Mouse (Mus musculus) 416B (cell line): ENCODE measurements at regions not wholly inside any gene's neighbourhood (a gene's known extent, or its start where the extent isn't known, plus 50 kb on each side); places are given as distances from the start of the nearest gene placed in this dataset.
"Not testable (repeated sequence)": the region's sequence is repeated elsewhere in the genome, so short reads cannot be mapped to it uniquely, and the experiment has no call there.

Experiments
- DNase-seq: peaks from one replicate; pipeline ENCODE4 v3.0.0; 2011; ENCODE audit warnings: low read depth

DNA sequence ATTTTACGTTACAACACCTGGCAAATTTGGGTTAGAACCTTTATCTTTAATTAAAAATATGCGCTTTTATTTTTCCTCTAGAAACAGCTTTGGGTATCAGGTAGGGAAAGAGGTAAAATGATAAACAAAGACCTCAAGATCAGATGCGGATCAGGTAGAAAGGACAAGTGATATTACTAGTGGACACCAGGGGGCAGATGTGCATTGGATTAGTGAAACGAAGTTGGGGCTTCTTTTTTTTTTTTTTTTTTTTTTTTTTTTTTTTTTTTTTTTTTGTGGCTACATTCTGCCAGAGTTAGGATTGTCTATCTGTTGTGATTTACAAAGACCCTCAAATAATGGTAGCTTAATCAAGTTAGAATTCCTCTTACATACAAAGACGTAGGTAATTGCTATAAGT is 153.8 kb downstream of the Cd109 start:
- DNase-seq: peak; percentile 44

DNA sequence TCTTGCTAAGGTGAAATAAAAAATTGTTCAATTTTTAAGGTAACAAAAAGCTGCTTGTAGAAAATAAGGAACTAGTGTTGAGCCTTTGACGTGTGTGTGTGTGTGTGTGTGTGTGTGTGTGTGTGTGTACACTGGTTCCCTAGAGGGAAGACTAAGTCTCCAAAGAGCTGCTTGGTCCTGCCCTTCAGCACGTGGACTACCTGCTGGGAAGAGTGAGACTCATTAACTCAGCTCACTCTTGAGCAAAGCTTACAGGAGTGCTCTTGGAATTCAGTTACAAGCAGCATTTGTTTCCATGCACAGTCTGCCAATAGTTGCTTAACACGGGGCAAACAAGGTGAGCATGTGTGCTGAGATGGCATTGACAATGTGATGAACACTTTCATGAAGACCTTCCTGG is 158.6 kb downstream of the Cd109 start:
- DNase-seq: peak; percentile 6

DNA sequence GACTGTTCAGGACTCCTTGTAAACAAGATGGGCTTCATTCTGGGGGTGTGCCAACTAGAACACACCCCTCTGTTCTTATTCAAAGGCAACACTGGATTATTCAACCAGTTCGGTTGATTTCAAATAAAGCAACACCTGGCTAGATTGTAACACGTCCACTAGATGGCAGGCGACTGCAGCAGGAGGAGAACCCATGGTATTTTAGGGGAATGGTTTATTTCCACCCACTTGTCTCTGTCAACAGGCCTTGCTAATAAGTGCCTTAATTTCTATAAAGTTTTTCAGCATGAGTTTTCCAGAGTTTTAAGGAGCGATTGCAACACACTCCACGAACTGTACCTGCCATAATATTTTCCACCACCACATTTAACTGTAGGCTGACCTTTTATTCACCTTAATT is 160.1 kb downstream of the Cd109 start:
- DNase-seq: peak; percentile 57

DNA sequence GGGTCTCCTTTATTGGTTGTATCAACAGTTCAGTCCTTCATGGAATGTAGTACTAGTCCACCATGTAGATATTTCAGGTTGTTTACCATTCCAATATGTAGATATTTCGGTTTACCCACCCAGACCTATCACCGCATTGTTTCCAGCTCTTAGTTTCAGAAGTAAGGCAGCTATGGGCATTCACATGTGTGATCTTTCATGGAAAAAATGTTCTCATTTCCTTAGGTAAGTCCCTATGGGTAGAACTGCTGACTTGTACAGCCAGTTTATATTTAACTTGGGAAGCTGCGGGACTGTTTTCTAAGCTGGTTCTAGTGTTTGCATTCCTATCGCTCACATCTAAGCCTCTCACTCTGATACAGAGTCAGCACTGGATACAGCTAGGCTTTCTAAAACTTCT is 165.2 kb downstream of the Cd109 start:
- no peak for DNase-seq

- peak; percentile 5 for DNase-seq
Measured at GRCm38 (mm10) chr9:78782297-78782696, 167.0 kb downstream of the Cd109 start.

DNA sequence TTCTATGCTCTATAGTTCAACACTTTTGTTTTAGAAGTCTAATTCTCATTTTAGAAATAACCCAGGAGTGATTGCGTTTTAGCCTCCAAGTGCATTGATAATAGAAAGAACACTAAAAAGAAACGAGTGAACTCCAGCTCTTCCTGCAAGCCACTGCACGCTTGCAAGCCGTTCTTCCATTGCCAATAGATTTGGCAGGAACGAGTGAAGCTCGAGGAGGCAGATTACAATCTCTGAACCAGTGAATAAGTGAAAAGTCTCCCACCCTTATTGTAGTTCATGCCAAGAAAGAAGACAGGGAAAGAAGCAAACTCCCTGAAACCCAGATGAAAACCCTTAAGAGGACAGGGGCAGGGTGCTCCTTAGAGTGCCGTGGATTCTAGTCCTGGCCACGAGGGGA is 167.5 kb downstream of the Cd109 start:
- DNase-seq: no peak

DNA sequence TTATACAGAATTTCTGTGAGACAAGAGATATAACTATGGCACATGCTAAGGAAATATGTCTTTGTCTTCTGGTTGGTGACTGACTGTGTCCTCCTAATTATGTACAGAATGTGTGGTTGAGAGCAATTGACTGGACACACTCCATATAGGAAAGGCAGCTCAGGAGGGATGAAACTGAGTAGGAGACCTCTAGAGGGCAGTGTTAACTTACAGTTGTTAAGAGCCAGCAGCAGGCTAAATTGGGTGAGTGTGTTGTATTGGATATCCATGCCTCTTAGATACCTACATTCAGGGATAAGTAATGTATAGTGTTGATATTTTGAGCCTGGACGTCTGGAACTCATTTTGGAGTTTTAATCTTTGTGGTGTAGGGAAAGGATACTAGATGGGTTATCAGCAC is 172.5 kb downstream of the Cd109 start:
- peak; percentile 60 for DNase-seq

DNA sequence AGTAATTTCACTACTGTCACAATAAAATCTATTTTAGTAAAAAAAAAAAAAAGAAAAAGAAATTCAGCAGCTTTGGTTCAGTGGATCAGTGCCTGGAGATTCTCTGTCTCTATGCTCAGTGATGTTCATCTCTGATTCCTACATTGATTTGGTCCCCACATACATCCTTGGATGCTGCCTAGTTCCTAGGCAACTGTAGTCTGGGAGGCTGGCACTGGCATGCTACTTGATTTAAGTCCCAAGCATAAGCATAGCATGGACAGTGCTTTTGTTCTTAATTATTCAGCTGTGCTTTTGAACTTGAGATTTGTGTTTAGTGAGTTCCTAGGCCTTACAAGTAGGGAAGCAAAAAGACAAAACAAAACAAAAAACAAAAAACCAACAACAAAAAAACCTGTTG is 174.4 kb downstream of the Cd109 start:
- no peak for DNase-seq

- DNase-seq: no peak
Measured at GRCm38 (mm10) chr9:78790155-78790554, 174.8 kb downstream of the Cd109 start.

GRCm38 (mm10) chr9:78795801-78796200 is 180.5 kb downstream of the Cd109 start:
- DNase-seq: no peak

DNA sequence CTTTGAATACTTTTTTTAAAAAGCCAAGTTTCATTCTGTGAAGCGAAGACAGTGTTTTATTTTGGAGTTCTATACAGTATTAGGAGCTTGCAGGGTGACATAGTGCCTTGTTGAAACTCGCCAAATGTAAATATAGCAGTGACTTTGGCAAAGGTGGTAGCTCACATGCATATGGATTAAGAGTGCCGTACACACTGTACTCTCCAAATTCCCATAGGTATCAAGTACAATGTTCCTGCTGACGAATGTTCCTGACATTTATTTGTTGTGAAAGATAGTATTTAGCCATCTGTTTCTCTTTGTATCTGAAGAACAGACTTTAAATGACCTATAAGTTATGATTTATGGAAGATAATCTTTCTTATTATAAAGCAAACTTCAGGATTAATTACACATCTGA is 201.9 kb downstream of the Cd109 start:
- no peak for DNase-seq

DNA sequence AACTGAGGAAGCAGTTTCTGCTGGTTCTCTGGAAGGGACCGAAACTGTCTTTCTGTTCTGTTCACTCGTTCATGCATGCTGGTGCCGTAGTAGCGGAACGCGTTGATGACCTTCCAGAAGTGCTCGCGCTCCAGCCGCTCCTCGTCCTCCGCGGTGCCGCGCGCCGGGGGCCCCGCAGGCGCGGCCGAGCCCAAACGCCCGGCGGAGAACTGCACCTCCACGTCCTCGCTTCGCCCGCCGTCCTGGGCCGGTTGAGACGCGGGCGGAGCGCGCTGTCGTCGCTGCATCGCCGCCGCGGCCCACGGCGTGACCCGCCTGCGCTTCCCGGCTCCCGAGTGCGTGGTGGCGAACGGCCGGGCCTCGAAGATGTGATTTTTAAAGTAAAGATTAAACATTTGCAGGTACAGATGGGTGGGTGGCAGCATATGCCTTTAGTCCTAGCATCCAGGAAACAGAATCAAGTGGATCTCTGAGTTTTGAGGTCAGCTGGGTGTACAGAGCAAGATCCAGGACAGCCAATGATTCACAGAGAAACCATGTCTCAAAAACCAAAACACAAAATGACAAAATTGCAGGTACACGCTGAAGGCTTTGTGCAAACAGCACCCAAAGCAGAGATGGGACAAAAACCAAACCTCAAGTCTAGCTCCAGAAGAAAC is 206.3 kb downstream of the Cd109 start:
- DNase-seq: not testable (repeated sequence)

- no peak for DNase-seq
Measured at GRCm38 (mm10) chr9:78844969-78845683, 229.8 kb downstream of the Cd109 start.

DNA sequence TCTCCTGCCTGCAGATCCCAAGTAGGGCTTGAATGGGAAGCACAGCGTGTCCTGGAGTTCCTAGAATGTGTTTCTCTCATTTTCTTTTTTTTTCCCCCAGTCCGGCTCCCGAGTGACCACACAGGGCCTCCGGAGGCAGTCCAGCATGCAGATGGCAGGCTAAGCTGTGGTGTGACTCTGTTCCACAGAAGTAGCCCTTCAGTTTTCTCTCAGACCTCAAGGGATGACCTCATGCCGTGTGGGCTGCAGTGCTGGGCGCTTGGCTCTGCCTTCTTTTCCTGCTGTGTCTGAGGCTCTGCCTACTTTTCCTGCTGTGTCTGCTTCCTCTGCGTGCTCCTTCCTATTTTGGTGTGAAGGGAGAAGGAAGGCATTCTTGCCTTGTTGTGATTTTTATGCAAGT is 230.8 kb downstream of the Cd109 start:
- no peak for DNase-seq

DNA sequence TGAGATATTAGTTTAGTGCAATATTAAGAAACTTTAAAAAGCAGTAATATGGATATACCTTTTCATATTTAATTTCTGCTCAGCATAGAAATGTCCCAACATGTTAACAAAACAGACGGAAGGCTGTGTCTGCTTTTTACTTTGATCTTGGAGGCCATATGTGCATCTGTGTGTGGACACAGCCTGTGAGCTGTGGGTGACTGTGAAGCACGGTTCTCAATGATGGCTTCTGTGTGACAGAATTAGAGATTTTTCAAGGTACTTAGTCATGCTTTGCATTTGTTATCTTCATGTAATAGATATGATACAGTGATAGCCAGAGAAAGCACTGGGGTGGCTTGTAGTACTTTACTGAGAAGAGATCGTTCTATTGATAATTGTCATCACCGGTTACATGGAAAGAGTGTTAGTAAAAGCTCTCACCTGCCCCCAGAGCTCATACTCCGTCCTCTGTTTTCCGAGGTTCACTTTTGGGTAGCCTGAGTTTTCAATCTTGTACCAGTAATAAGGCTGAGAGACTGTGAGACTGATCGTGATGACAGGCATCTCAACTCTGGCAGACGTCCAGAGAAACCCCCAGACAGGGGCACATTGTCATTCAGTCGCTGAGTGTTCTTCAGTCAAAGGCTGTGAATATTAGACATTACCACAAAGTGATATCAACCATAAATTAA is 232.7 kb downstream of the Cd109 start:
- DNase-seq: no peak

GRCm38 (mm10) chr9:78848564-78848893 is 233.2 kb downstream of the Cd109 start:
- not testable (repeated sequence) for DNase-seq

DNA sequence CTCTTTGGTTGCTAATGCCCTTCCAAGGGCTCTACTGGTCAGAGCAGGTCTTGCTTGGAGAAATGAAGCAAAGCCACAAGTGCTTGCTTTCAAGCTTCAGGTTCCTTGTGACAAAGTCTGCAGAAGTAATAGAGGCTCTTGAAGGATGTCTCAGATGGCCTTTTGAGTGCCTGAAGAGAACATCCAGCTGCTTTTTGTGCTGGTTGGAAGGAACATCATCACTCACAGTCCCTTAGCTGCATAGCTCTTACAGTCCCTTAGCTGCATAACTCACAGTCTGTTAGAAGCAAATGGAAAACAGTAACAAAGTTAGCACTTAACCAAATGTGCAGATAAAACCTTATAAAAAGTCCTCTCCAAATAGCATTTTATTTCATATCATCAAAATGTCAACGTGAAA is 241.6 kb downstream of the Cd109 start:
- DNase-seq: no peak

DNA sequence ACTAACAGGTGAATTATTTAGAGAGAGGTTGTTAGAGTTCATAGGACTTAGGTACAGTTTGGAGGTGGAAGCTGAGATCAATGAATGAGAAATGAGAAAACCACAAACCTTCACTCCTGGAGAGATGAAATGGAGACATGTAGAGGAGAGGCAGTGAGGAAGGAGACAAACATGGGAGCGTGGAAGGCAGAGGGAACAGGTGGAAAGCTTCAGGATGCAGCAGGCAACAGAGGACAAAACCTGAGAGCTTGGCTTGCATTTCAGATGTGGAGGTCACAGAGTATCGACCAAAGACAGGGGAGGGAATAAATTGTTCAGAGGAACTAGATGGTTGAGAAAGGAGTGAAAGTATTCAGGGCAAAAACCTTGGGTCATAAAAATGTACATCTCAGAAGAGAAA is 244.6 kb downstream of the Cd109 start:
- no peak for DNase-seq

- no peak for DNase-seq
Measured at GRCm38 (mm10) chr9:78872561-78872960, 257.2 kb downstream of the Cd109 start.

DNA sequence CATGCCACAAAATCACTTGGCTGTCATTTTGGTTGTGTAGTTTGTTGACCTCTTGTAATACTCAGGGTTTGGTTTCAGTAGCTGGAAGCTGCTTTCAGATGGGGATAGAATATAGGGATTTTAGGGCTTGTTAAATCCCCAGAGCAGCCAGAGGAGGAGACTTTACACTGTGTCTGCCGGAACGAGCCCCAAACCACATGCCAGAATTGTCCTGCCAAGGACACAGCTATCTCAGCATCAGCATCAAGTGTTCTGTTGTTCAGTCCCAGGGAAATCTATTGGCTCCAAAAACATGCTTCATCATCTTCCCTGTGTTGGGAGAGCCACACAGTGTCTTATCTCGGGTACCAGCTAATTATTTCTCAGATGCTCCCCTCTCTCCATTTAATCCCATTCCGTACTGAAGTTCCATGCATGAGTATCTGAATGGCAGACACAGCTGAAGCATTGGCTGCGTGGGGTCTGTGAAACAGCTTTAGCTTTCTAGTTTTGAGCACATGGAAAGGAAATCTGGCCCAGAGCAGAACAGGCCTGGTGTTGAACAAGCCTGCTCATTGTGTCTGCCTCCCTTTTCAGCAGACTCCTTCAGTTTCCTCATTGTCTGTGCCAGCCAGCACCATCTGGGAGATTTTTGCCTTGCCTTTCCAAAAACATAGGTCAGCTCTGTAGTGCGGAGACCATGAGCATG is 264.8 kb downstream of the Cd109 start:
- no peak for DNase-seq

- DNase-seq: no peak
Measured at GRCm38 (mm10) chr9:78880643-78881306, 265.4 kb downstream of the Cd109 start.

DNA sequence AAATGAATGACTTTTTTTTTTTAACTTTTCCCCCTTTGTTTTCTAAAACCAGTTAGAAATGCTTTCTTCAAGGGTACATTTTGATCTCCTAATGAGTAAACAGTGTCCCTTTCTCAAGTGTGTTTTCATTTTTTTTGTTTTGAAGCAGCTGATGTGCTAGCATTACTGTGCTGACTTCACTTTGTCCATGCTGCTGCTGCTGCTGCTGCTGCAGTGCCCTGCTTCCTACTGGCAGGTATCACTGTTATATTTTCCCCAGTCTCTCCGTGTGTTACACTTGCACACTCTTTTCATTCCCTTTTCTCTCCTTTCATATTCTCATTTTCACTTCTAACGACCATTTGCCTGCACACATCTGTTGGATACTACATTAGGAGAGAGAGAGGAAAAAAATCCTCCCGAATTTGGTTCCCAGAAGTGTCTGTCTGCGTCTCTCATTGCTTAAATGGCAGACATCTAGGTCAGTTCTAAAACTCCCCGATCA is 266.0 kb downstream of the Cd109 start:
- DNase-seq: no peak
